Mouse (Mus musculus) stomach, embryonic 14.5 days (tissue): ENCODE measurements around the gene Zfp112. TPM values are rescaled to one million over a fixed set of nuclear protein-coding genes. Genes with fewer than 3 reads are reported as not detected.
"Not testable (repeated sequence)": the region's sequence is repeated elsewhere in the genome, so short reads cannot be mapped to it uniquely, and the experiment has no call there.

ENCODE experiments used
- ATAC-seq: fragments of 200-750 bp; cut with Nextera tagmentation; 2 replicates; pipeline ENCODE4 v1.8.0; 2017; ENCODE audit warnings: low read depth, moderate TSS enrichment; ENCODE audit not compliant: insufficient number of reproducible peaks, insufficient read depth, low FRiP score
- H3K27ac ChIP-seq: fragments of 300-500 bp; sonication (generic); 2 replicates; pipeline ENCODE4 v1.5.1; 2014; ENCODE audit warnings: mild to moderate bottlenecking, low read length, moderate library complexity, mixed read lengths
- H3K27me3 ChIP-seq: fragments of 300-500 bp; sonication (generic); 2 replicates; pipeline ENCODE4 v1.6.1; 2014; ENCODE audit warnings: low read length, control low read depth, mixed read lengths; ENCODE audit not compliant: control insufficient read depth, insufficient read depth
- H3K36me3 ChIP-seq: fragments of 300-500 bp; sonication (generic); 2 replicates; pipeline ENCODE4 v1.6.1; 2014; ENCODE audit warnings: mild to moderate bottlenecking, control low read depth, low read length, moderate library complexity, mixed read lengths; ENCODE audit not compliant: control insufficient read depth, insufficient read depth
- H3K4me1 ChIP-seq: fragments of 300-500 bp; sonication (generic); 2 replicates; pipeline ENCODE4 v1.6.1; 2014; ENCODE audit warnings: low read length, control low read depth, mixed read lengths; ENCODE audit not compliant: control insufficient read depth, insufficient read depth
- H3K4me2 ChIP-seq: fragments of 300-500 bp; sonication (generic); replicated peaks from 2 replicates; pipeline ENCODE4 v1.6.1; 2014; ENCODE audit warnings: low read depth, low read length, control low read depth
- H3K4me3 ChIP-seq: fragments of 300-500 bp; sonication (generic); 2 replicates; pipeline ENCODE4 v1.5.1; 2014; ENCODE audit warnings: low read depth, low read length, control low read depth
- H3K9ac ChIP-seq: fragments of 300-500 bp; sonication (generic); replicated peaks from 2 replicates; pipeline ENCODE4 v1.6.1; 2014; ENCODE audit warnings: low read depth, mild to moderate bottlenecking, control low read depth, low read length, moderate library complexity, mixed read lengths
- H3K9me3 ChIP-seq: fragments of 300-500 bp; sonication (generic); 2 replicates; pipeline ENCODE4 v1.6.1; 2016; ENCODE audit warnings: low read depth, low read length, control low read depth; ENCODE audit not compliant: control insufficient read depth
- WGBS: fragments of 180-500 bp; shearing (Covaris S2); extraction: QIAGEN DNeasy Blood & Tissue Kit; methylation state at CpG from one replicate; pipeline ENCODE4 v1.1.7; 2014; 5-methylcytosine and 5-hydroxymethylcytosine counted together
- polyA plus RNA-seq: library from polyadenylated mRNA; unstranded; fragments of >200 nt; fragmentation: Nextera tagmentation; extraction: Ambion mirVana; gene quantifications from 2 replicates; pipeline ENCODE4 v1.2.1, GENCODE M21; 2014

Gene Zfp112
- polyA plus RNA-seq, result 5.4 and 6.3 TPM in 2 replicates

DNA sequence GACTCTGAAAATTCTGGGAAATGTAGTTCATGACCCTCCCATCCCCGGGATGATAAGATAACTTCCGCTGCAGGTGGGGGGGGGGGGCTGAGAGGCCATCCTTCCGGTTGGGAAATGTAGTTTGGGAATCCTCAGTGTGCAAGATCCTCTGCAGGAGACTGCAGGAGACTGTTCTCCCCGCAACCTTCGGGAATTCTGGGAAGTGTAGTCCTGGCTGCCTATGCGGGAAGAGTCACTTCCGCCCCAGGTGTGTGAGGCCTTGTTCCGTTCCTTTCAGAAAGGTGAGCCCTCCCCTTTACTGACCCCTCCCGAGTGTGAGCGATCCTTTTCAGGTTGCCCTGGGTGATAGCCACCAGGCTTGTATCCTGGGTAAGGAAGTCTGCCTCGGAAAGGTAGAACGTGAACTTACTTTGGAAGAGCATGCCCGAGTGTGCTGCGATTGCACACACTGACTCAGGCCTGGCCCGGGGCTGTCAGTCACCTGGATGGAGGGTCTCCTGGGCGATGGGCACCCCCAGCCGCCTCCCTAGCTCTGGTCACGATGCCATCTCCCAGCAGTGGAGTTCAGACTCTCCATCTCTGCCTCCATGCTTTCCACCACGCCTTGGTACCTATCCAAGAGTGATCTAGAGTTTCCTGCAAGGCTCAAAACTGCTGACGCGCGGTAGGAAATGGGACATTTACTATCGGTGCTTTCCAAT, at the start of gene Zfp112:
TSS of gene Zfp112 (plus strand) at position 159 of the 701 bp plus-strand sequence.
- 2% methylated on average over 23 of the region's 23 CpGs for WGBS
- ATAC-seq, result peak; percentile 97
- Histone ChIP-seq H3K4me1 (no peaks in the 10 kb centered on the region; the same call in 1 of the 2 replicates), H3K4me2 (peak within 1 kb of the TSS; percentile 75), H3K27ac (peak within 1 kb of the TSS; percentile 68), H3K9me3 (peaks cover 20% of the 10 kb centered on the region), H3K27me3 (no peaks in the 10 kb centered on the region), H3K9ac (peak within 1 kb of the TSS; percentile 72), H3K4me3 (peak within 1 kb of the TSS; percentile 69), H3K36me3 (peaks cover 4% of the 10 kb centered on the region)

DNA sequence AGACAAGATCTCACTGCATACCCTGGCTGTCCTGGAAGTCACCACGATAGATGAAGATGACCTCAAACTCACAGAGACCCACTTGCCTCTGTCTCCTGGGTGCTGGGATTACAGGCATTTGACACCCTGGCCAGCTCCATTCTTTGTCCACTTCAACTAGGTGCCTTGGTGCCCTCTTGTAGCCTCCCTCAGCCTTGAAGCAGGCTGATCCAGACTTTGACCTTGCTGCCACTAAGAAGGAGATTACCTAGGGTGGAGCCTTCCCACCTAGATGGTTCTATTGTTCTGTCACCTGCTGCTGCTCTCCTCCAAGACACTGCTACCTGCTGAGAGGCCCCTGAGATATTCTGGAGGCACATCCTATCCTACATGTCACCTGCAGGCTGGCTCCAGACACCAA, 37.7 kb upstream of the Zfp112 start:
- not testable (repeated sequence) for H3K4me2 ChIP-seq, H3K4me1 ChIP-seq, H3K9me3 ChIP-seq, H3K9ac ChIP-seq, ATAC-seq, H3K27me3 ChIP-seq, H3K4me3 ChIP-seq, H3K27ac ChIP-seq, H3K36me3 ChIP-seq
- 38% methylated on average over 1 of the region's 1 CpGs for WGBS

DNA sequence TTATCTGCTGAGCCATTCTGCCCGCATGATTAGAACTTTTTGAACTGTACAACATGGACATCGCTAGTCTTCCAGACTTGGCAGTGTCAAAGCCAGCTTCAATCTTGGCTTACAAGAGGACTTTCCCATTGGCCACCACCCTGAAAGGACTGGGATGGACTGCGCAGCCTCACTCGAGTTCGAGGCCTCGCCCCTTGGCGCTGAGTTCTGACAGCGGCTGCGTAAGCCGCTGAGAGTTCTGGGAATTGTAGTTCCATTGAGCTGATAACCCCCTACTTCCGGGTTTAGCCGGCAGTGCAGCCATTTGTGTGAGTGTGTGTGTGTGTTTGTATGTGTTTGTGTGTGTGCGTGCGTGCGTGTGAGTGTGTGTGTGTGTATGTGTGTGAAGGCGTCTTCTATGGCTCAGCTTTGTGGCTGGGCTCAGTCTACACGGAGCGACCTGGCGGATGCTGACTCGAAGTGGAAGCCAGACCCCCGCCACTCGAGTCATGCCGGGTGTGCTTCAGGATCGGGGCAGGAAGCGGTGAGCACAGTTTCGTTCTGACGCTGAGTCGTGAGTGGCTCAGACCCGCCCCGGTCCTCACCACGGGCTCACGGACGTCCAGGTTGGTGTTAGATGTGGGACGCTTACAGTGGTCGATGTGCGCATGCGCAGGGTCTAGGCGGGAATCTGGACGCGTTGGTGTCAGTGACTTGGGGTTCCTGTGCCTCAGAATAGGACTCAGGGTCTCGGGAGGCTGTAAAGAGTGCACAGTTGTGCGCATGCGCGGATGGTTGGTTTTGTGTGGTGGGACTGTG, 30.3 kb upstream of the Zfp112 start, which contains the start of gene Zfp180:
TSS of gene Zfp180 (plus strand) at position 291 of the 798 bp plus-strand sequence.
- H3K4me2 ChIP-seq, result peak within 1 kb of the TSS; percentile 83
- no peaks in the 10 kb centered on the region; the same call in 1 of the 2 replicates for H3K9me3 ChIP-seq
- peak; percentile 98 for ATAC-seq
- H3K9ac ChIP-seq, result peak within 1 kb of the TSS; percentile 63
- peak within 1 kb of the TSS; percentile 80 for H3K27ac ChIP-seq
- no peaks in the 10 kb centered on the region for H3K27me3 ChIP-seq
- H3K36me3 ChIP-seq, result no peaks in the 10 kb centered on the region; the same call in 1 of the 2 replicates
- WGBS, result 20% methylated on average over 44 of the region's 44 CpGs
- H3K4me3 ChIP-seq, result peak within 1 kb of the TSS; percentile 60
- peaks cover 10% of the 10 kb centered on the region for H3K4me1 ChIP-seq

DNA sequence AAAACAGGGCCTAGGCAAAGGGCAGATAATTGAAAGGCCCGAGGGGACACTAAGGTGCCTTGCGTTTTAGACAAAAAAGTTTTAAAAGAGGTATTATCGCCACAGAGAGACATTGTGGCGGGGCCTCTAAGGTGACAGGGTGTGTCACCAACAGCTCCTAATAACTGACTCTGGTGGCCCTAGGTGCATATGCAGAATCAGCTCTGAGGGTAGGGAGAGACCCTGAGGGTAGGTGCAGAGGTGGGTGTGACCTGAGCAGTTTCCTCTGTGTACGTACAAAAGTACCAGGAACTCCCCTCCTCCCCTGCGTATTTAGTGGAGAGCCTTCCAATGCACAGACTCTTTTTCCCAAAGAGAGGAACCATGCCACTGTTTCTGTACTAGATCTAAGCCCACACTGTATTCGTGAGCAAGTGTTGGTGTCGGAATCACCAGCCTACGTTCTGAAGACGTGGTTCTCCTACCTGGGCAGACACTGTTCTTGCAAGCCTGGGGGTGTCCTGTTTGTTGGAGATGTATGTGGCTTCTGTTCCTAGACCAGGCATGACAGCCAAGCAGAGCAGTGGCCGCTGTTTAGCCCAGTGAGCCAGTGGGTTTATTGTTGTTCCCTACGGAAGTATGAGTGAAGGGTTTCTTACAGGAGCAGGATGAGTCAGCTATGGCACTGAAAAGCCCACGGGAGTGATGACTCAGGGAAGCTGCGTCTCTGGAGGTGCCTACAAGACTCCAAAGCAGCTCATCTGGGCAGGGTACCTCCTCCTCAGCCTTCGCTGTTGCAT, 29.5 kb upstream of the Zfp112 start:
- H3K9me3 ChIP-seq, result no peaks in the 10 kb centered on the region; the same call in 1 of the 2 replicates
- H3K4me2 ChIP-seq, result peak overlapping the region; percentile 83
- 40% methylated on average over 15 of the region's 15 CpGs for WGBS
- H3K27ac ChIP-seq, result peak overlapping the region; percentile 80
- ATAC-seq, result peak; percentile 12; the same call in 1 of the 2 replicates
- no peaks in the 10 kb centered on the region; the same call in 1 of the 2 replicates for H3K36me3 ChIP-seq
- H3K4me1 ChIP-seq, result peaks cover 10% of the 10 kb centered on the region
- no peaks in the 10 kb centered on the region for H3K27me3 ChIP-seq
- H3K4me3 ChIP-seq, result peak overlapping the region; percentile 60
- H3K9ac ChIP-seq, result peak overlapping the region; percentile 63

DNA sequence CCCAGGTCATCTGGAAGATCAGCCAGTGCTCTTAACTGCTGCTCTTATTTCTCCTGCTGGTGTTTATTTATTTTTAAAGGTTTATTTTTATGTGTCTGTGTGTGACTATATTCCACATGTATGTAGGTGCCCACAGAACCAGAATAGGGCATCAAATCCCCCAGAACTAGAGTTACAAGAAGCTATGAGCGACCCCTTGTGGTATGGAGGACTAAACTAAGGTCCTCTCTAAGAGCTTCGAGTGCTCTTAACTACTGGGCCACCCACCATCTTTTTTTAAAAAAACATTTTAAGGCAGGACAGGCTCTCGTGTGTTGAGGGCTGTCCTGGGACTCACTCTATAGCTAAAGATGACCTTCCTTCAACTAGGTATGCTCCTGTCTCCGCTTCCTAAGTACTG, 25.2 kb upstream of the Zfp112 start:
- H3K9me3 ChIP-seq, result no peaks in the 10 kb centered on the region; the same call in 1 of the 2 replicates
- peaks cover 10% of the 10 kb centered on the region for H3K4me1 ChIP-seq
- H3K4me2 ChIP-seq, result no peak overlapping the region
- no peak overlapping the region for H3K27ac ChIP-seq
- whole genome bisulfite sequencing, result 92% methylated on average over 4 of the region's 4 CpGs
- H3K9ac ChIP-seq, result no peak overlapping the region
- no peaks in the 10 kb centered on the region; the same call in 1 of the 2 replicates for H3K36me3 ChIP-seq
- no peaks in the 10 kb centered on the region for H3K27me3 ChIP-seq
- no peak overlapping the region for H3K4me3 ChIP-seq
- no peak for ATAC-seq

DNA sequence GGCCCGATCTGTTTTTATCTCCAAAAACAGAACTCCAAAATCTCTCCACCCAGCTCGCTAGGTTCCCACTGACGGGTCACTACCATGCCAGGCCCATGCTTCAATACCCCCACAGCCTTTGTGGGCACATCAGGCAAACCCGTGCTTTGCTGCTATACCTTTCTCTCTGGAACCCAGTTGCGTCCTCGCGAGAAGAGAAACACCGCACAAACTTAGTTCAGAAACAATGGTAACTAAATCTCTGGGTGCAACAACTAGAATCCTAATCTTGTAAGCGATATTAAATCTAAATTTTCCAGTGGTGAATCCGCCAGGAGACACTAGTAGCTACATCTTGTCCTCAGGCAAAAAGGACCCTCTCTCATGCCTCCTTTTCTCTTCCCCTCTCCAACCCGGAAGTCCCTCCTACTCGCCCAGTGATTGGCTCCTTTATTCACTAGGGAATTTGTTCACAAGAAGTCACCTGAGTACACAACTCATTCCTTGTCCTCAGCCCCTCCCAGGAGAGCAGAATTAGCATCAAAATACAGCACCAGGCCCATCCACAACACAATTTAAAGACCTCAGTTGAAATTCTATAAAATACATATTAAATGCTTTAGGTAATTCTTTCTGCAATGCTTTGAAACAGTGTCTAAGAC, 24.5 kb upstream of the Zfp112 start:
- H3K27ac ChIP-seq, result no peak overlapping the region
- H3K4me2 ChIP-seq, result no peak overlapping the region
- 96% methylated on average over 12 of the region's 12 CpGs for WGBS
- H3K36me3 ChIP-seq, result no peaks in the 10 kb centered on the region; the same call in 1 of the 2 replicates
- H3K9ac ChIP-seq, result no peak overlapping the region
- no peak overlapping the region for H3K4me3 ChIP-seq
- H3K9me3 ChIP-seq, result no peaks in the 10 kb centered on the region; the same call in 1 of the 2 replicates
- H3K27me3 ChIP-seq, result no peaks in the 10 kb centered on the region
- no peak for ATAC-seq
- peaks cover 9% of the 10 kb centered on the region for H3K4me1 ChIP-seq

DNA sequence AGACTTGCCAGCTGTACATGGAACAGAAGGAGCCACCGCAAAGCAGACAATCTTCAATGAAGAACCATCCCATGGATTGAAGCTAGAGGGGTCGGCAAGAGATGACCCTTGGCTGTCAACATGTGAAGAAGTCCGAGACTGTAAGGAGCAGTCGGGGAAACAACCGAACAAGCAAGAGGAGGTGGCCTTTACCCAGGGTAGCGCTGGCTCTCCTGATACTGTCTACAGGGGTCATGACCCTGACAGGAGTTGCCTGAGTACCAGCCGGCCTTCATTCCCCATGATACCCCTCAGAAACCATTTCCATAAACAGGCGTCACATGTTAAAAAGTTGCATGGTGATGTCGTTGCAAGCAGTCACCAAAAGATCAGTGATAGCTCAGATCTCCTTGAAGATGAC, 7.7 kb upstream of the Zfp112 start:
- Histone ChIP-seq H3K9ac (no peak overlapping the region), H3K4me2 (no peak overlapping the region), H3K4me1 (no peaks in the 10 kb centered on the region), H3K27me3 (no peaks in the 10 kb centered on the region), H3K4me3 (no peak overlapping the region), H3K9me3 (peaks cover 82% of the 10 kb centered on the region), H3K27ac (no peak overlapping the region), H3K36me3 (peaks cover 81% of the 10 kb centered on the region)
- no peak for ATAC-seq
- WGBS, result 97% methylated on average over 9 of the region's 9 CpGs
